Mouse (Mus musculus) brain, embryonic 14.5 days (tissue): ENCODE results near the gene Borcs5.

Experiments used
- CTCF ChIP-seq: fragments of 200-500 bp; IDR thresholded peaks from 2 replicates; pipeline ENCODE4 v1.5.1; 2012; ENCODE audit warnings: inconsistent platforms, mild to moderate bottlenecking, moderate library complexity, borderline replicate concordance; ENCODE audit not compliant: insufficient read depth, insufficient read length; ENCODE audit errors: extremely low read depth
- POLR2A ChIP-seq: fragments of 200-500 bp; IDR thresholded peaks from 2 replicates; pipeline ENCODE4 v1.6.1; 2012; ENCODE audit warnings: mild to moderate bottlenecking, inconsistent platforms, borderline replicate concordance; ENCODE audit not compliant: poor library complexity, insufficient read depth, insufficient read length, severe bottlenecking; ENCODE audit errors: extremely low read depth

DNA sequence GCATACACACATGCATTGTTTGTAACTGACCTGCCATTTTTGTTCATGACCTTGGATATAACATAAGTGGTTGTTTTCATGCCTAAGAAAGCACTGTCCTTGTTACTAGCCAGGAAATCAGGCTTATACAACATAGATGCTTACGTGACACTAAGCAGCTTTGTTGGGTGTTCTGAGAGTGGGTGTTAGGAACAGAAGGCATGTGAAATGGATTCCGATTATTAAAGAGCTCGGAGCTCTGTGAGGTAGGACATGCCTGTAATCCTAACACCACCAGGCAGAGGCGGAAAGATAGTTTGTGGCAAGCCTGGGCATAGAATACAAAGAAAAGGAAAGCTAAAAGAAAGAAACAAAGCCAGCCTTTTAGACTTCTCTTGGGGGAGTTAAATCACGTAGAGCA lies 9.0 kb downstream of the Borcs5 start:
- no peak for TF ChIP-seq POLR2A
- TF ChIP-seq CTCF: no peak
